Mouse (Mus musculus) myocyte (in vitro differentiated cells): ENCODE measurements around the gene Npl.

ENCODE experiments used
- MAX ChIP-seq: IDR thresholded peaks from one replicate; pipeline ENCODE4 v1.6.1; 2011; ENCODE audit warnings: low read depth, mild to moderate bottlenecking, control low read depth
- MYOG ChIP-seq, 3 experiments: IDR thresholded peaks; one replicate each; pipeline ENCODE4 v1.6.1; 2011; ENCODE audit warnings: control low read depth in 2 of 3, low read depth in 2 of 3, mild to moderate bottlenecking in 2 of 3; ENCODE audit not compliant: insufficient read length in 2 of 3, control insufficient read depth in 1 of 3, insufficient read depth in 1 of 3
- POLR2A ChIP-seq: IDR thresholded peaks from one replicate; pipeline ENCODE4 v1.6.1; 2011; ENCODE audit warnings: low read depth, mild to moderate bottlenecking, control low read depth, moderate library complexity; ENCODE audit not compliant: insufficient read length
- POLR2AphosphoS2 ChIP-seq: IDR thresholded peaks from one replicate; pipeline ENCODE4 v1.6.1; 2011; ENCODE audit warnings: low read depth, control low read depth; ENCODE audit not compliant: insufficient read length
- TCF12 ChIP-seq: IDR thresholded peaks from one replicate; pipeline ENCODE4 v1.6.1; 2011; ENCODE audit warnings: mild to moderate bottlenecking, control low read depth; ENCODE audit not compliant: poor library complexity, insufficient read depth, severe bottlenecking

DNA sequence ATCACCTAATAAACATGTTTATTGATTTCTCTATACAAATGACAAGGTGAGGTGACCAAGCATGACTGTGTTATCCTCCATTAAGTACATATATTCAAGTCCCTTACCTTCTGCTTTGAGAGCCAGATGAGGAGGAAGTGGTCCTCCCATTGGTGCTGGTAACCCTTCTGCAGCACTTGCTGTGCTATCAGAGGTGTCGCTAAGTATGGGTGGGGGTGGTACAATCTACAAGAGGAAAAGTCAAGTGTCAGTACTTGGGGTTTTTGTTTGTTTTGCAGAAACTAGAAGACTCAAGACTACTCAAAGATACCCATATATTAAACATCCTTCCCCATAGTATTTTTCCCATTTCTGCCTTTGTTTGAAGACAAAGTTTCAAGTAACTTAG is 68.8 kb downstream of the Npl start:
- TF ChIP-seq POLR2A (no peak), MAX (no peak), TCF12 (no peak), MYOG (IDR thresholded peaks at IDR 0.05; ENCODE audit: control insufficient read depth in 1 of 3, insufficient read depth in 1 of 3, insufficient read length in 2 of 3, low read depth in 2 of 3) (no peak), POLR2AphosphoS2 (no peak)
